Mouse (Mus musculus): ENCODE measurements around the gene Rab5b. TPM values are rescaled to one million over a fixed set of nuclear protein-coding genes. Genes with fewer than 3 reads are reported as not detected.

The Rab5b gene
- polyA plus RNA-seq, 1 experiment from 2014 or later, result 37.8 TPM

DNA sequence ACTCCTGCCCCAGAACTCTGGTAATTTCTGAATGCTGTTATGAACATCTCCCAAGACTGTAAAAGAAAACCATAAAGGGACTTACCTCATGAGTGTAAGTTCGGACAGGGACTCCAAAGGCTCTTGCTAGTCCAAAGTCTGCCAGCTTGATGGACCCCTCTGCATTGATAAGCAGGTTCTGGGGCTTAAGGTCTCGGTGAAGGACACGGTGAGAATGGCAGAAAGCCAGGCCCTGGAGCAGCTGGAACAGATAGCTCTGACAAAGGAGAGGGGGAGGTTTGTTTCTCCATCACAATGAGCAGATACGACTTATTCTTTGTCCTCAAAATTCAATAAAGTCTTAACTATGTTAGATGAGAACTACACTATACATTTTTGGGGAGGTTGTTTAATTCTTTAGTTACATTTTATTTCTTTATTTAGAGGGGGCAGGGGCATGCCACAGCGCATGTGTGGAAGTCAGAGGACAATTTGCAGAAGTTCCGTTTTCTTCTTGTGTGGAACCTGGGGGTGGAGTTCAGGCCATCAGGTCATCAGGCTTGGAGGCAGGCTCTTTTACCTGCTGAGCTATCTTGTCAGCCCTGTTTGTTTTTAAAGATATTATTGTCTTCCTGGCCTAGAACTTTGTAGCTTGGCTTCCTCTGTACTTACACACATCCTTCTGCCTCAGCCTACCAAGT is 6.4 kb upstream of the Rab5b start:
- Histone ChIP-seq H3K36me3 (ENCODE audit: control insufficient read depth, insufficient read depth) (peaks cover 15% of the 10 kb centered on the region; the same call in 1 of the 2 replicates), H3K9me3 (ENCODE audit: control insufficient read depth) (no peaks in the 10 kb centered on the region), H3K27me3 (replicated peaks; ENCODE audit: control insufficient read depth, insufficient read depth, low read length) (no peaks in the 10 kb centered on the region), H3K4me3 (ENCODE audit: low read depth, low read length) (no peak overlapping the region), H3K27ac (ENCODE audit: low read depth, low read length) (no peak overlapping the region), H3K9ac (ENCODE audit: low read depth, low read length) (no peak overlapping the region), H3K4me1 (replicated peaks; ENCODE audit: control insufficient read depth, insufficient read depth, low read length) (peaks cover 4% of the 10 kb centered on the region; the same call in 1 of the 2 replicates), H3K4me2 (replicated peaks; ENCODE audit: low read depth) (no peak overlapping the region)
- 50% methylated on average over 6 of the region's 6 CpGs for WGBS
- TF ChIP-seq CTCF (IDR thresholded peaks at IDR 0.05; ENCODE audit: low read depth), result no peak
- ATAC-seq, result no peak

DNA sequence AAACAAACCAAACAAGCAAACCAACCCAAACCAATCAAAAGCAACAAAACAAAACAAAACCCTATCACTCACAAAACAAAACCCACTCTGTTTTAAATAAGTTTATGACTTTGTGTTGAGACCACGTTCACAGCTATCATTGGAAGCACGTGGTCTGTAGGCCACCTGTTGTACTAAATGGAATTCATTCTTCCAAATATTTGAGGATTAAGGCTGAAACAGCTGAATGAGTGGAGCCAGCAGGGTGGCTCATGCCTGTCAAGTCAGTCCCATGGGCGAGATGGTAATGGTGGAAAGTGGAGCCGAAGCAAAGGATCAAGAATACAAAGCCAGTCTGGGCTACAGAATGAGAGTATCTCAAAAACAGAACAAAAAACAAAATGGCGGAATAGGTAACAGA is 4.6 kb upstream of the Rab5b start:
- H3K4me1 ChIP-seq (replicated peaks; ENCODE audit: control insufficient read depth, insufficient read depth, low read length), result peaks cover 8% of the 10 kb centered on the region; the same call in 1 of the 2 replicates
- H3K27me3 ChIP-seq (replicated peaks; ENCODE audit: control insufficient read depth, insufficient read depth, low read length), result no peaks in the 10 kb centered on the region
- ATAC-seq, result no peak
- no peak for TF ChIP-seq CTCF (IDR thresholded peaks at IDR 0.05; ENCODE audit: low read depth)
- no peak overlapping the region for H3K4me2 ChIP-seq (replicated peaks; ENCODE audit: low read depth)
- WGBS, result 86% methylated on average over 5 of the region's 5 CpGs
- H3K9me3 ChIP-seq (ENCODE audit: control insufficient read depth), result no peaks in the 10 kb centered on the region
- H3K9ac ChIP-seq (ENCODE audit: low read depth, low read length), result no peak overlapping the region
- H3K4me3 ChIP-seq (ENCODE audit: low read depth, low read length), result no peak overlapping the region
- no peak overlapping the region for H3K27ac ChIP-seq (ENCODE audit: low read depth, low read length)
- peaks cover 15% of the 10 kb centered on the region; the same call in 1 of the 2 replicates for H3K36me3 ChIP-seq (ENCODE audit: control insufficient read depth, insufficient read depth)

DNA sequence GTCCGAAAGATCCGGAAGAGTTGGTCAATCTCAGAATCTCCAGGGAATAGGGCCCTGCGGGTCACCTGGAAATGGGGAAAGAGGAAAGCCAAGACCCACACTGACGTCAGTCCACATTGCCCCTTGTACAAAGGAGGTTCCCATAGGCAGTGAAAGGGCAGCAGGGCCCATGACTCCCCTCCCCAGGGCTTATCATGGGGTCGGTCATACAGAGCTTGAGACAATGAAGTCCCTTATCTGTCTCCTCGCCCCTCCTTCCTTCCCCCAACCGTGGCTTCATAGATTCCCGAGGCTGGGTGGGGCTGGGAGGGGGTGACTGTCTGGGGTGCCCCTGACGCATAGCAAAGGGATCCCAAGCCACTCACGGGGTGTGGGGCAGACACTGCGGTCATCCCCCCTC is 3.5 kb upstream of the Rab5b start:
- Histone ChIP-seq H3K4me1 (replicated peaks; ENCODE audit: control insufficient read depth, insufficient read depth, low read length) (0 out of 2 replicates have a peak, but pooled peaks cover 3% of the 10 kb centered on the region), H3K9me3 (ENCODE audit: control insufficient read depth) (no peaks in the 10 kb centered on the region), H3K9ac (ENCODE audit: low read depth, low read length) (no peak overlapping the region), H3K27ac (ENCODE audit: low read depth, low read length) (no peak overlapping the region), H3K4me2 (replicated peaks; ENCODE audit: low read depth) (no peak overlapping the region), H3K27me3 (replicated peaks; ENCODE audit: control insufficient read depth, insufficient read depth, low read length) (no peaks in the 10 kb centered on the region), H3K4me3 (ENCODE audit: low read depth, low read length) (no peak overlapping the region), H3K36me3 (ENCODE audit: control insufficient read depth, insufficient read depth) (peaks cover 15% of the 10 kb centered on the region; the same call in 1 of the 2 replicates)
- no peak for ATAC-seq
- 57% methylated on average over 11 of the region's 11 CpGs for WGBS
- no peak for TF ChIP-seq CTCF (IDR thresholded peaks at IDR 0.05; ENCODE audit: low read depth)

DNA sequence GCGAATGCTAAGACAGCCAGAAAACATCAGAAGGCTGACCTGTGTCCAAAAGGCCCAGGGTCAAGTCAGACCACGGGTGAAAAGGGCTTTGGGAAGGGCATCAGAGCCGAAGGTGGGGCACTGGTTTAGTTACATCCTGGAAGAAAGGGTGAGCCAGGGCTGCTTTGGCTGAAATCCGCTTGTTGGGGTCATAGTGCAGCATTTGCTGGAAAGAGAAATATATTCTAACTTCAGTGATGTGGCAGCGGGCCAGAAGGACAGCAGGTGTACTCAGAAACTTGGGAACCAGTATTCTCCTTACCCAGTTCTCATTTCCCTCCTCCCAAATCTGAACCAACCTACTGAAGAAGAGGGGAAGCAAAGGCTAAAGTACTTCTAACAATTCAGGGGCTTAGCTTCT is 2.9 kb upstream of the Rab5b start:
- WGBS, result 70% methylated on average over 5 of the region's 5 CpGs
- H3K9ac ChIP-seq (ENCODE audit: low read depth, low read length), result no peak overlapping the region
- no peak for ATAC-seq
- H3K4me3 ChIP-seq (ENCODE audit: low read depth, low read length), result no peak overlapping the region
- no peak for TF ChIP-seq CTCF (IDR thresholded peaks at IDR 0.05; ENCODE audit: low read depth)
- no peaks in the 10 kb centered on the region for H3K27me3 ChIP-seq (replicated peaks; ENCODE audit: control insufficient read depth, insufficient read depth, low read length)
- H3K27ac ChIP-seq (ENCODE audit: low read depth, low read length), result no peak overlapping the region
- no peaks in the 10 kb centered on the region for H3K9me3 ChIP-seq (ENCODE audit: control insufficient read depth)
- no peak overlapping the region for H3K4me2 ChIP-seq (replicated peaks; ENCODE audit: low read depth)
- H3K4me1 ChIP-seq (replicated peaks; ENCODE audit: control insufficient read depth, insufficient read depth, low read length), result 0 out of 2 replicates have a peak, but pooled peaks cover 3% of the 10 kb centered on the region
- peaks cover 15% of the 10 kb centered on the region; the same call in 1 of the 2 replicates for H3K36me3 ChIP-seq (ENCODE audit: control insufficient read depth, insufficient read depth)

GRCm38 (mm10) chr10:128697072-128697725 is 1.1 kb upstream of the Rab5b start:
- Histone ChIP-seq H3K4me2 (replicated peaks; ENCODE audit: low read depth) (peak overlapping the region; percentile 51; the same call in 1 of the 2 replicates), H3K27me3 (replicated peaks; ENCODE audit: control insufficient read depth, insufficient read depth, low read length) (no peaks in the 10 kb centered on the region), H3K27ac (ENCODE audit: low read depth, low read length) (no peak overlapping the region), H3K9me3 (ENCODE audit: control insufficient read depth) (no peaks in the 10 kb centered on the region), H3K4me3 (ENCODE audit: low read depth, low read length) (no peak overlapping the region), H3K9ac (ENCODE audit: low read depth, low read length) (no peak overlapping the region), H3K4me1 (replicated peaks; ENCODE audit: control insufficient read depth, insufficient read depth, low read length) (0 out of 2 replicates have a peak, but pooled peaks cover 3% of the 10 kb centered on the region), H3K36me3 (ENCODE audit: control insufficient read depth, insufficient read depth) (peaks cover 15% of the 10 kb centered on the region; the same call in 1 of the 2 replicates)
- peak; percentile 32 for TF ChIP-seq CTCF (IDR thresholded peaks at IDR 0.05; ENCODE audit: low read depth)
- WGBS, result 89% methylated on average over 6 of the region's 6 CpGs
- no peak for ATAC-seq

- under 1% methylated on average over 22 of the region's 22 CpGs for WGBS
- Histone ChIP-seq H3K36me3 (ENCODE audit: control insufficient read depth, insufficient read depth) (peaks cover 4% of the 10 kb centered on the region; the same call in 1 of the 2 replicates), H3K27ac (ENCODE audit: low read depth, low read length) (peak overlapping the region; percentile 92), H3K4me1 (replicated peaks; ENCODE audit: control insufficient read depth, insufficient read depth, low read length) (0 out of 2 replicates have a peak, but pooled peaks cover 3% of the 10 kb centered on the region), H3K9me3 (ENCODE audit: control insufficient read depth) (no peaks in the 10 kb centered on the region), H3K4me3 (ENCODE audit: low read depth, low read length) (peak overlapping the region; percentile 91), H3K9ac (ENCODE audit: low read depth, low read length) (peak overlapping the region; percentile 93), H3K27me3 (replicated peaks; ENCODE audit: control insufficient read depth, insufficient read depth, low read length) (no peaks in the 10 kb centered on the region), H3K4me2 (replicated peaks; ENCODE audit: low read depth) (peak overlapping the region; percentile 74)
- no peak for TF ChIP-seq CTCF (IDR thresholded peaks at IDR 0.05; ENCODE audit: low read depth)
- ATAC-seq, result no peak
These were observed 563 bp downstream of the Rab5b start for GRCm38 (mm10) chr10:128695411-128695991.
